Mouse (Mus musculus) right cerebral cortex, postnatal 10 days (tissue): ENCODE measurements around the gene Tbc1d9.
"Not testable (repeated sequence)": the region's sequence is repeated elsewhere in the genome, so short reads cannot be mapped to it uniquely, and the experiment has no call there.

ENCODE experiments used
- DNase-seq, 2 experiments: peaks; one replicate each; pipeline ENCODE4 v3.0.0; 2021; ENCODE audit warnings: low spot score in 2 of 2

Tbc1d9 gene

DNA sequence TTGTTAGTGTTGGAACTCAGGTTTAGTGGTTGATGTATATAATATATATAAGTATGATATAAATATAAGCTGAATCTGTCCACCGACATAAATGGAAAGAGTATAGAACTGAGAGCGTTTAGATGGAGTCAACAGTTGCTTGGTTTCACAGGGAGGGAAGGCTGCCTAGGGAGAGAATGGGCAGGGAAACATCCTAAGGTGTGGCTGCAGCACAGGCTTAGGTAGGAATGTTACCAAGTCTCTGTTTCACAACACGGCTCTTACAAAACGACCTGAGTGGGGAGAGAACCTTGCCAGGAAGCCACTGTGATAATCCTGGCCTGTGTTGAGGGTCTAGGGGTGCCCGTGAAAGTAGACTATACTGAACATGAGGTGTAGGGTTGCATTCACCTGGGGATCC, 62.2 kb downstream of the Tbc1d9 start:
- DNase-seq, result no peak

DNA sequence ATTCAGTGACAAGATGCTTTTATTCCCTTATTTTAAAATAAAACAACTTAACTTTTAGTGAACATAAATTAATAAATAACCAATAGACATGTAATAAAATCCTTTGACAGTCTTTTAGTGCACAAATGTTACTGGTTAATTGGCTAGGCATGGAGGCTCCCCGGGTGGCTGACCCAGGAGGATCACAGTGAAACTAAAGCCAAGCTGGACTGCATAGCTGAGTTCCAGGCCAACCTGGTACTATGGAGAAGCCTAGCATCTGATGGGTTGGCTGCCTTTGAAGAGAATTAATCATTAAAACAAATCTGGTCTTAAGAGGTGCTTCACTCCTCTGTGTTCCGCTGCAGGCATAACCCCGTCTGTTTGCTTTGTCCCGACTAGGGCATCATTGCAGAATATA, 67.9 kb downstream of the Tbc1d9 start:
- no peak for DNase-seq

DNA sequence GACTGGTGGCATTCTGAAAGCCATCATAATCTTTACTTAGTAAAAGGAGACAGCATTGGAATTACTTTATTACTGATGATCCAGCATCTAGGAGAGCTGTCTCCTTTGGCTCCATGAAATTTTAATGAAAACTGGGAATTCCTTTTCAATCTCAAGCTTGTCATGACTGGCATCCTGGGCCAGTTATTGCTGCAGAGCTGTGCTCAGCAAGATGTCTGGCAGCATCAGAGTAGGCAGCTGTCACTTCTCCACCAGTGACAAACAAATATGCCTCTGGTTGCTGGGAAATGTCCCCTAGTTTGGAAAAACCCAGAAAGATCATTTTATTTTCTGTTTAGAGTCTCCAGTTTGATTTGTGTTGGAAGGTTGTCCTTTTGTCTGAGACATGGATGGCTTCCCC, 74.2 kb downstream of the Tbc1d9 start:
- DNase-seq, result no peak

DNA sequence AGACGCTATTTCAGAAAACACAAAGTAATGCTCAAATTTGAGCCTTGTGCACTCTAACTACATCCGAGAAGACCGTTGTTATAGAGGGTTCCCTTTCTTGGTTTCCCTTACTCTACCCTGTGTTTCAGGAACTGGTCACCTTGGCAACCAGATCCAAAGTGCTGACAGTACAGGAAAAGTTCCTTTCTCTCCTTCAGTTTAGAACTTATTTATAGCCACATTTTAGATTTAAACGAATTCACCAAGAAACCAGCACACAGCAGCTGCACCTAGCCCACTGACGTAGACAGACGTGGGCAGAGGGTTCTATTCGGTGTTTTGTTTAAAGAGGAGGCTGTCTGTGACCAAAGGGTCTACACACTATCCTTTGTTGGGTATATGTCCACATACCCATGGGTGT, 79.0 kb downstream of the Tbc1d9 start:
- peak; percentile 63 to 80 for DNase-seq

DNA sequence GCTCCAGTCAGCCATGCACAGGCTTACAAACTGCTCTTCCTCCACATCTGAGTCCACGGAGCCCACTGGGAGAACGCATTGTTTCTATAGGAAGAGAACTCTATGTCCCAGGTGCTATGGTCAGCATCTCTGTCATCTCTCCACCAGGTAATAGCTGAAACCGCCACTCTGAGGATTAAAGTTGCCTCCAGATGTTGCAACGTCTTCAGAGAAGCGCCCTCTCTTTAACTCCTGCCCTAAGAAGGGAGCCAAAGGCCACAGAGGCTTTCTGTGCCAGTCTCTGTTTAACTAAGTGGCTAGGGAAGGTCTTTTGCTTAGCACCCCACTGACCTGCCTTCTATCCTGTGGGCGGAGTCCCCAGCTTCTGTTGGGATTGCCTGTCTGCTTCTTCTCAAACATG, 85.7 kb downstream of the Tbc1d9 start:
- DNase-seq, result no peak

DNA sequence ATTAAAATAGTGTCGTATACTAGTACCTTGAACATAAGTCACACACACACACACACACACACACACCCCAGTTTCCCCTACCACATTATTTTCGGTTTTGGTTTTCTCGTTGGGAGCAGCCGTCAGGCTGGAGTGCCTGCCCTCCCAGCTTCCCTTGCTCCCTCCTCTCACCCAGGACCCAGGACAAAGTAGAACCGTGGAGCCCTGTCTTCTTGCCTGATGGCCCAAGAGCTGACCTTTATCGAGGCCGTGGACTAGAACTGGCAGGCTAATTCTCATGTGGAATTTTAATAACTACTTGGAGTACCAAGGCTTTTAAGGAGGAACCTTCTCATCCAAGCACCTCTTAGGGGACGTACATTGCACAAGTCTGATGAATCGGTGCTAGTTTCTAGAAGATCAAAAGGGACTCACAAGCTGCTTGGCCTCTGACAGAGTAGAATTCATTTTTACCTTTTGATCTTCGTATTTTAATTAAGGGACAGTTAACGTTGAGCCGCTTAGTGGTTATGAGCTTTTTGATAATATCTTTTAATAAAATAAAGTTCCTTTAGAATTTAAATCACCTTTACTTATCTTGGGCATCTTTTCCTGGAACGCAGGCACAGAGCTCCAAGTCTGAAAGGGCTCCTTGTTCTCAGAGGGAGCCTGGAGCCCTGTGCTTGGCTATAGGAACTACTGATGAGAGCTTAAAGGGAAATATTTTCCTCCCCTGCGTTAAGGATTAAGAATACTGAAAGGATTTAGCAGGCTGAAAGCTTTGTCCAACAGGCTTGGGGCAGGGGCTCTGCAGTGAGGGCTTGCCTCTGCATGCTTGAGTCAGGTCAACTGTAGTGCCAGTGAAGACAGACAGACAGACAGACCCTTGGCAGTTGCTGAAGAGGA, 86.5 kb downstream of the Tbc1d9 start:
- DNase-seq, result no peak

DNA sequence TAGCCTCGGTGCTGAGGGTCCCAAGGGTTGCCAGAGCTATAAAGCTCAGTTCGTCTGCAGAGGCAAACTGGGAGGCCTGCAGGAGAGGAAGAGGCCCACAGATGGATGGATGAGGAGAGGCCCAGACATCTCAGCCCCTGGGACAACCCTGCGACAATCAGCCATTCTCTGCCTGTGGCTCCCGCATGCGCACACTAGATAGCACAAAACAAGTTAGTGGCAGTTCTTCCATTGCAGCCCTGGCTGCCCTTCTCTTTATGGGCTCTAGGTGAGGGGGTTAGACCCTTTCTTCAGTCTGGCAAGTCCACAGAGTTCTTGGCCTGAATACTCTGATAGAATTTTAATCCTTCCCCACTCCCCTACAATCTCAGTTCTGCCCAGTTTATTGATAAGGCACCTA, 87.6 kb downstream of the Tbc1d9 start:
- no peak for DNase-seq

DNA sequence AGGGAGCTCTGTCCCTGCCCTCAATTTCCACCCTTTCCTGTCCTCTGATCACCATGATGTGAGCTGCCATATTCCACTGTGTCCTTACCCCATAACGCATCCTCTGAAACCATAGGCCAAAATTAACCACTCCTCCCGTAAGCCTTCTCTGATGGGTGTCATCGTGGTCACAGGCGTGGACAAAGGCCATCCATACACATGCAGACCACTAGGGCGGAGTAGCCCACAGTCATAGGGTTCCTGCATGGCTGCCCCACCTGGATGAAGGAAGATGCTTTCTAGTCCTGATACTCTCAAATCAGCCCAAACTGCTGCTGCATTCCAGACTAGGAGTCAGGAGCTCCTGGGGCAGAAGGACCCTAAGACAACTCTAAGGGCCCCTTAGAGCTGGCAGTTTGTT, 92.5 kb downstream of the Tbc1d9 start:
- DNase-seq, result no peak

DNA sequence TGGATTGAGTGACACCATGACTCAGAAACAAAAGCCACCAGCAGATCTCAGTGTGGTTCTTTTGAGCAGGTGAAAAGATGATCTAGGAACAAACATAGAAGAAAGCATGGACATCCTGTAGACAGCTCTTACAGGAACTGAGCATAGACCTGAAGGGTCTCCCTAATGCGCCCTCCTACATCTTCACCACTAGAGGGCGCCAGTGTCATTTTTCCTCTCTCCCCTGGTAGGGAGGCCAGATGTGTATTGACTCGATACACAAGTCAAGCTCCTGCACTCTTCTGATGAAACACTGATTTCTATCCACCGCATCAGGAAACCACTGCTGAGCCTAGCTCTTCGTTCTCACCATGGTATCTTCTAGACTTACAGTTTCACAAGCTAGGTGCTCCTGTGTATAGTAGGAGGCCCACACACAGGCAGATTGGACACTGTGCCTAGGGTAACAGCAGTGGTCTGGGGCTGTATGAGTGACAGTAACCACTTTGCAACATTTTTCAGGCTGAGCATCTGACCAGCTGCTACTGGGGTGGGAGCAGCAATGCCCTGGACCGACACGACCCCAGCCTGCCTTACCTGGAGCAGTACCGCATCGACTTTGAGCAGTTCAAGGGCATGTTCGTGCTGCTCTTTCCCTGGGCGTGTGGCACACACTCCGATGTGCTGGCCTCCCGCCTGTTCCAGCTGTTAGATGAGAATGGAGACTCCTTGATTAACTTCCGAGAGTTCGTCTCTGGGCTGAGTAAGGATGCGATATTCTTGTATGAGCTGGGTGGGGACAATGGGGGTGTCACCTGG, 95.5 kb downstream of the Tbc1d9 start:
- DNase-seq, result peak in 1 of 2 experiments; percentile 56

DNA sequence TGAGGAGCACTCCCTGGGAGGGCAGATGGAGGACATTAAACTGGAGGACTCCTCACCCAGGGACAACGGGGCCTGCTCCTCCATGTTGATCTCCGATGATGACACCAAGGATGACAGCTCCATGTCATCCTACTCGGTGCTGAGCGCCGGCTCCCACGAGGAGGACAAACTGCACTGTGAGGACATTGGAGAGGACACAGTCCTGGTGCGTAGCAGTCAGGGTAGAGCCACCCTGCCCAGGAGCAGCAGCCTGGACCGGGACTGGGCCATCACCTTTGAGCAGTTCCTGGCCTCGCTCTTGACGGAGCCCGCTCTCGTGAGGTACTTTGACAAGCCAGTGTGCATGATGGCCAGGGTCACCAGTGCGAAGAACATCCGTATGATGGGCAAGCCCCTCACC, 106.0 kb downstream of the Tbc1d9 start:
- no peak for DNase-seq

DNA sequence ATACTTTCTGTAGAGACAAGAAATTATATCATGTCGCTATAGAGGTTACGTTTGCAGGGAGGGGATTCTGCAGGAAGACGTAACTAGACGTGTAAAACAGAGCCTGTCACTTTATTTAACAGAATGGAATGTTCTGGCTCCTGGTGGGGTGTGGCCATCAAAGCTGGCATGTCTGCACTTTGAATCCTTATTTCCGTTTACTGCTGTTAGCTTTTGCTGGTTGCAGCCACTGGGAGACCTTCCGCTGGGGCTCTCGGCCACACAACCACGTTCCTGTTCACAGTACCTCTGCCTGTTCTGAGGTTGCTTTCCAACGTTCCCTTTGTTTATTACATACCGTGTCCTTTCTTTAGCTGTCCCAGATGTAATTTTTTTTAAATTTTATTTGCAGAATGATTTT, 107.3 kb downstream of the Tbc1d9 start:
- no peak for DNase-seq

DNA sequence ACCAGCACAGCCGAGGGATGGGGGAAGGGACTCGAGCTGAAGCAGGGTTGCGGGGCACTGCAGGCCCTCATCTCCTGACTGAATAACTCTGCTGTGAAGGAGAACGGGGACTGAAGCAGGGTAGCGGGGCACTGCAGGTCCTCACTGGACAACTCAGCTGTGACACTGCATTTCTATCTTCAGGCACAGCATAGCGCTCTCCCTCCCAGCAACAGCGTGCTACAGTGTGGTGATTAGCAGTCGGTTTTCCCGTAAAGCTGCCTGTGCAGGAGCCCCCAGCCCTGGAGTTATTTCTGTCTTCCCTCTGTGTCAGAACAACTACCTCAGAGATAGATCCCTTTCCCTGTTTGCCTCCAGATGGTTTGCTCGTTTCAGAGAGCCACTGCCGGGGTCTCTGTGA, 109.3 kb downstream of the Tbc1d9 start:
- no peak for DNase-seq

DNA sequence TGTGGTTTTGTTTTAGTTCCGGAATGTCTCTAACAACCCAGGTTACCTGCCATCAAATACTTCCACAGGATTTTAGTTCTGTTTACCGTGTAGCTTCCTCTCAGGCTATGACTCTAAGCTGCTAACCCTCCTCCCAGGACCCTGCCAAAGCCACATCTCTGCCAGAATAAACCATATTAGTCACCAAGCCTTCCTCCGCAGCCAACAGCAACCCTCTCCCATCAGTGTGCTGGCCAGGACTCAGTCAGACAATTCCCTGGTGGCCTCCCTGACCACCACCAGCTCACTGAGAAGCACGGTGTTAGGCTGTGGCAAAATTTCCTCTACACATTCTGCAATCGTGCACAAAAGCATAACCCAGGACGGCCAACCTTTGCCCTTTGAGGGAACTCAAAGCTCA, 113.3 kb downstream of the Tbc1d9 start:
- DNase-seq, result no peak

DNA sequence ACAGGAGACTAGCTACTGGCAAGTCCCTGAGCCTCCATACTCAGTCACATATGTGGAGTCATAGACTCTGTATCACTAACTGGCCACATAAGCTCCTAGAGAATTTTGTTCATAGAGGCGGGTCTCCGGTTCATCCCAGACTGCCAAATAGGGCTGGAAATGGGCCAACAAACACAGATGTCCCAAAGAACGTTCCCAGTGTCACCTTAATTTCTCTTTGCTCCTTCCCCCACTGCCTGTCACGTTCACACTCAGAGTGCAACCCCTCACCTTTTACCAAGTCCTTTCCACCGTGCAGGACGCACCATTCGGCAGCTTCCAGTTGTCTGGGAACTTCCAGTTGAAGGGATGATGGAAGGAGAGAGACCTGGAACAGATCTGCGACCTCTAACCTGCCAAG, 120.2 kb downstream of the Tbc1d9 start:
- no peak for DNase-seq

DNA sequence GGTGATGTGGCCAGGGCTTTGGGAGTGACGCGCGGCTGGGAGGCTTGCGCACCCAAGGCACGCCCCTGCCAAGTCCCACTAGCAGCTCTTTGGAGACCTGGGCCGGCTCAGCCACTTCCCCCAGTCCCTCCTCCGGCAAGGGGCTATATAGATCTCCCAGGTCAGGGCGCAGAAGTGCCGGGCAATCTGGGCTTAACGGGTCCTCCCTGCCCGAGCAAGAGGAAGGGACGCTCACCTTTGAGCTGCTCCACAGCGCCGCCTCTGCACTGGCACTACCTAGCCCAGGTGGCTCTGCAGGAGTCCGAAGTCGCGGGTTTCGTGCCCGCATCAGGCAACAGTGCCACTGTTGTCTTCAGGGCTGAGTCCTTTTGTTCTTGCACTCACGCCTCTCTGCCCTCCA, 125.0 kb downstream of the Tbc1d9 start, which contains the start of gene Ucp1:
Gene Ucp1 (plus strand): TSS at position 177 of the 400 bp plus-strand sequence.
- no peak for DNase-seq

DNA sequence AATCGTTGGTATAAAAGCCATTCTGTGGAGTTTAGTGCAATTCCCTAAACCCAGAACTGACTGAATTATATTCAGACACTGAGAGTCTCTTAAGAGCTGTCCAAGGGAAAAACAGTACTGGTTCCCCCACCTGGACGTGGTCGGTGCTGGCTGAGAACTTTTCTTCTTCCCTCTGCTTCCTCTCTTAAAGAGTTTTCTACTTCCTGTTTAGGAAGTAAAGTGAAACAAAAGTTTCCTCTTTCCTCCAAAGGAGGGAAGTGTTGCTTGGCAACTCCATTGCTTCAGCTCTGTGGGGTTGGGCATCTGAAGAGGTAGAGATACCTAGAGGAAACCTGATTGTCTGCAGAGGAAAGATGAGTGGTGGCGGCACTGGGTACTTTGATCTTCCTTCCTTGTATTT, 132.2 kb downstream of the Tbc1d9 start:
- DNase-seq, result no peak

DNA sequence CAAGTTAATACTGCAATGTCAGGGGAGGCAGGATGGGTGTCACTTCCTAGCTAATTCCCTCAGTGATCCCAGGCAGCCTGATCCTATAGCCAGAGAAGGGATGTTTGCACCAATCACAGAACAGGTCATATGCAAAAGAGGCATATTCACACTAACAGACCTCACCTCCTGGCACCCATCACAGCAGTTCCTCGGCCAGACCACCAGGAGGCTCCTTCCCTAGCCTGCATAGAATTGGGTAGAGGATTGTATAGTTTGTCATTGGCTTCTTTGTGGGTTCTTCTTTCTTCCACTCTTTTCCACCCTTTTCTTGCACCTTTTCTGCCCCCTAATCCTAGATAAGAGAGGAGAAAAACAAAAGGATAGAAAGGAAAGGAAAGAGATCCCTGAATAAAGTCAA, 135.0 kb downstream of the Tbc1d9 start:
- DNase-seq, result no peak

DNA sequence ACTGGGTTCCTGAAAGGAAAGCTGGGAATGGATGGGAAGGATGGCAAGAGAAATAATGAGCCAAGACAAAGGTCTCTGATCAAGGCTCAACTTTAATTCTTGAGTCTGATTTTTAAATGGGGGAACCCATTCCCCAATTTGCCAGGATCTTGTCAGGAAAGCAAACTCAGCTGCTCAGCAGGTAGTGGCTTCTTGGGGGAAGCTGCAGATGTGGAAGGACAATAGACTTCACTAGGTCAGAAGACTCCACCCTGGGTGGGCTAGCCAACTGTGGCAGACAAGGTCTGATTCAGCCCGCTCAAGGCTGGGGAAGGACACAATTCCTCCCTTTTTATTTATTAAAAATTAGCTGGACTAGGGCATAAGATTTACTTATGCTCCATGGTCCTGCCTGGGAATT, 139.8 kb downstream of the Tbc1d9 start:
- no peak for DNase-seq

DNA sequence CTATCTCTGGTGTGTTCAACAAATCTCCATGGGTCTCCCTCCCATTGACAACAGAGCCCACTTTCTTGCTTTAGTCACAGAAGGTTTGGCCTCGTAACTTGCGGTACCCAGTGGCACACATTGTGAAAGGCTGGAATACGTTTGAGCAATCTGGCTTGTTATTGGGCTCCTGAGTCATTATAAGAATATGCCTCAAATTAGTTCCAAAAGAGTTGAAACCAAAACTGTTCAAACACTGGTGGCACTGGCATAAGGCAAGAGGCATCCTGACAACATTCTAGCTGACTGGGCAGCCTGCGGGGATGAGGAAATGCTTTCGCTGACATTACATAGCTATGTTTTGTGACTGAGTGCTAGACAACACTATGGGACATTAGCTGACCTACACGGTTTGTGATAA, 144.7 kb downstream of the Tbc1d9 start:
- DNase-seq, result no peak

DNA sequence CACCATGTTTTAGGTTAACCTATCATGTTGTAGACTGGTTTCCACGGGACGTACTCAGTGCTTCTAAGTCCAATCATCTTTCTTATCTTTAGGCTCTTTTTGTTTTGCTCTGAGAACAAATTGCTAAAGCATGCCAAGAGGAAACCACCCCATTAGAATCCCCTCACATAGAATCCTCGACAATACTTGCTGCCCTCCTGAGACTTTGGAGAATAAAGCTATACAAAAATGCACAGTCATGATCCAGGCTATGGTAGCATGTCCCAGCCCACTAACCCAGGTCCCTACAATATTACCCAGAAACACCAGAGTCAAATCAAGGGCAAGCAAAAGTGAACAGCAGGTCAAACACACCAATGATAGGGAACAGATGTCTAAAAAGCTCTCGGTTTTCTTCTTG, 149.9 kb downstream of the Tbc1d9 start:
- DNase-seq, result not testable (repeated sequence)

DNA sequence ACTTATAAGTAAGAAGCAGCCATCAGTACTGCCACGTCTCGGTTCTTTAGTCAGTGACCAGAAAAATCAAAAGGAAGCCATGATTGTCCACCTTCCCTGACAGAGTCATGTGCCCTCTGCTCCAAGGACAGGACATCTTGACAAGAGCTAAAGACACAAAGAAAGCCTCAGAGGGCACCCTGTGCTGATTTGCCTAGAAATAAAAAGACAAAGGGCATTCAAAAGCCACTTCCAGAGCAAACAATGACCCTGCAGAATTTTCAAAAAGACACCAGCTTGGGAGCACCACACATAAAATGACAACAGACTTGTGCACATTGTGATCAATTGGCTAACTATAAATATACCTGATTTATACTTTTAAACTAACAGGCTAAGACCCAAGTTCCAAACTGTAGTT, 150.5 kb downstream of the Tbc1d9 start:
- DNase-seq, result no peak

DNA sequence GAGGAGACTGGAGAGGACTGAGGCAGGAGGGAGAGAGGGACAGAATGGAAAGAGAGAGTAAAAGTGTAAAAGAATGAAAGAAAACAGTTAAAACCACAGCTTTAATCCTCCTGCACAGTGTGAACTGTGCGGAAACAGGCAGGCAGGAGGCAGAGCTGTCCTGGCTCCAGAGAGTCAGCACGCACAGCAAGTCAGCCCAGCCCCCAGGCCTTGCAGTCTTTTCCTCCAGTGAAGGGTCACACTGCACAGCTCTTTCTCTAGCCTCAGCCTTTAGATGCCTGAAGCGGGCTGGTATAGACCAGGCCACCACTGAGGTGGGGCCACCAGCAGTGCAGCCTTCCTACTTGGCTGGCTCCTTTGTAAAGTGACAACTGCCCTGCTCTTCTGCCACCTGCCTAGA, 155.4 kb downstream of the Tbc1d9 start:
- no peak for DNase-seq

DNA sequence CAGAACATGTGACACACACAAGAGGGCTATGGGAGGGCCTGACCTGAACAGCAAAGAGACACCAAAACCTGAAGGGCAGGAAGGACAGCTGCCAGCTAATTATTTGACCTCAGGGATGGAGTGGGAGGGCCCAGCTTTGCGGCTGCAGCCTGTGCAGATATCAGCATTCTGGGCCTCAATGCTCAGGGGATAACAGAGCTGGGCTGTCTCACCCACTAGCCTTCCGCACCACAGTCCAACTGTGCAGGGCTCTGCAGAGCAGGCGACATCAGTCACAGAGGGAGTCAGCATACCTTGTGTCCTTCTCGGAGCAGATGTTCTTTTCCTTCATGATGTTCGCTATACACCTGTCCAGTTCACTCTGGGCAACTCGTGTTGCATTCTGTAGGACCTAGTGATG, 157.2 kb downstream of the Tbc1d9 start:
- DNase-seq, result no peak
